Mouse (Mus musculus) stomach, postnatal 0 days (tissue): ENCODE measurements at regions not wholly inside any gene's neighbourhood (a gene's known extent, or its start where the extent isn't known, plus 50 kb on each side); places are given as distances from the start of the nearest gene placed in this dataset.

Experiments
- CTCF ChIP-seq: IDR thresholded peaks from 2 replicates; pipeline ENCODE4 v1.5.1; 2016; ENCODE audit warnings: antibody characterized with exemption, low read depth, mild to moderate bottlenecking, moderate library complexity
- EP300 ChIP-seq: optimal IDR thresholded peaks from 2 replicates; pipeline ENCODE3; 2016; ENCODE audit warnings: antibody characterized with exemption

DNA sequence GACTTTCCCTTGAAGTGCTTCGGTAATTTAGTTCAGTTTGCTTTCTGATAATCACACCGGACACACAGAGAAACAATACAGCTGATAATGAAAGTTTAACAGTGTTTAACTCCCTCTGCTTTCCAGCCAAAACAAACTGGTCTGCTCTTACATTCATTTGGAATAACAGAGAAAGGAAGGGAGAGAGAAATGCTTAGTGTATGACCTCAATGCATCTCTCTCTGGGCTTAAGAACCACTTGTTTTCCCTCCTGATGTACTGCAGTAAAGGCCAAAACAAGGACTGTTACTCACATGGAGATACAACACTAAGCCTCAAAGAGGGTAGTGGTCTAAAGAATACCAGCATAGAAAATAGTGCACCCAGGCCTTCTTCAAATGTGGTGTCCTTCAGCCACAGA, 478.9 kb downstream of the Efnb2 start:
- no peak for TF ChIP-seq EP300
- TF ChIP-seq CTCF = no peak
